Mouse (Mus musculus): Measurements from ENCODE around the gene Slc10a1. TPM values are rescaled to one million over a fixed set of nuclear protein-coding genes. Genes with fewer than 3 reads are reported as not detected.

Gene Slc10a1
- polyA plus RNA-seq, 1 experiment from 2014 or later = 0.44 TPM

GRCm38 (mm10) chr12:80927518-80927917 is 41.0 kb downstream of the Slc10a1 start:
- Histone ChIP-seq H3K4me1 (ENCODE audit: control insufficient read depth, insufficient read depth, low read length) (no peaks in the 10 kb centered on the region), H3K36me3 (ENCODE audit: control insufficient read depth, insufficient read depth, low read length) (no peaks in the 10 kb centered on the region), H3K27me3 (ENCODE audit: control insufficient read depth, insufficient read depth, low read length) (no peaks in the 10 kb centered on the region), H3K9ac (ENCODE audit: low read length) (no peak overlapping the region), H3K4me2 (ENCODE audit: low read depth) (no peak overlapping the region), H3K9me3 (ENCODE audit: control insufficient read depth, low read length) (no peaks in the 10 kb centered on the region), H3K4me3 (ENCODE audit: low read depth, low read length) (no peak overlapping the region), H3K27ac (ENCODE audit: low read depth, low read length) (no peak overlapping the region)
- DNase-seq (ENCODE audit: low spot score) (no peak), ATAC-seq (ENCODE audit: insufficient read depth, low FRiP score, low TSS enrichment) (no peak)
- 57% methylated on average over 1 of the region's 1 CpGs for WGBS

GRCm38 (mm10) chr12:80926550-80926949 is 42.0 kb downstream of the Slc10a1 start:
- H3K27me3 ChIP-seq (ENCODE audit: control insufficient read depth, insufficient read depth, low read length) = no peaks in the 10 kb centered on the region
- H3K9ac ChIP-seq (ENCODE audit: low read length) = no peak overlapping the region
- no peak overlapping the region for H3K4me3 ChIP-seq (ENCODE audit: low read depth, low read length)
- no peak overlapping the region for H3K4me2 ChIP-seq (ENCODE audit: low read depth)
- H3K36me3 ChIP-seq (ENCODE audit: control insufficient read depth, insufficient read depth, low read length) = no peaks in the 10 kb centered on the region
- no peaks in the 10 kb centered on the region for H3K4me1 ChIP-seq (ENCODE audit: control insufficient read depth, insufficient read depth, low read length)
- no peak overlapping the region for H3K27ac ChIP-seq (ENCODE audit: low read depth, low read length)
- no peaks in the 10 kb centered on the region for H3K9me3 ChIP-seq (ENCODE audit: control insufficient read depth, low read length)
- no peak for ATAC-seq (ENCODE audit: insufficient read depth, low FRiP score, low TSS enrichment)
- 92% methylated on average over 4 of the region's 4 CpGs for WGBS
- no peak for DNase-seq (ENCODE audit: low spot score)

GRCm38 (mm10) chr12:80925919-80926318 is 42.6 kb downstream of the Slc10a1 start:
- H3K27ac ChIP-seq (ENCODE audit: low read depth, low read length) = no peak overlapping the region
- DNase-seq (ENCODE audit: low spot score) (no peak), ATAC-seq (ENCODE audit: insufficient read depth, low FRiP score, low TSS enrichment) (no peak)
- no peaks in the 10 kb centered on the region for H3K36me3 ChIP-seq (ENCODE audit: control insufficient read depth, insufficient read depth, low read length)
- no peaks in the 10 kb centered on the region for H3K27me3 ChIP-seq (ENCODE audit: control insufficient read depth, insufficient read depth, low read length)
- H3K9me3 ChIP-seq (ENCODE audit: control insufficient read depth, low read length) = no peaks in the 10 kb centered on the region
- no peak overlapping the region for H3K9ac ChIP-seq (ENCODE audit: low read length)
- 61% methylated on average over 7 of the region's 7 CpGs for WGBS
- no peak overlapping the region for H3K4me3 ChIP-seq (ENCODE audit: low read depth, low read length)
- H3K4me2 ChIP-seq (ENCODE audit: low read depth) = no peak overlapping the region
- H3K4me1 ChIP-seq (ENCODE audit: control insufficient read depth, insufficient read depth, low read length) = no peaks in the 10 kb centered on the region

- no peaks in the 10 kb centered on the region for H3K4me1 ChIP-seq (ENCODE audit: control insufficient read depth, insufficient read depth, low read length)
- DNase-seq (ENCODE audit: low spot score) = no peak
- no peaks in the 10 kb centered on the region for H3K36me3 ChIP-seq (ENCODE audit: control insufficient read depth, insufficient read depth, low read length)
- H3K4me3 ChIP-seq (ENCODE audit: low read depth, low read length) = no peak overlapping the region
- H3K27ac ChIP-seq (ENCODE audit: low read depth, low read length) = no peak overlapping the region
- no peak overlapping the region for H3K4me2 ChIP-seq (ENCODE audit: low read depth)
- ATAC-seq (ENCODE audit: insufficient read depth, low FRiP score, low TSS enrichment) = no peak
- no peak overlapping the region for H3K9ac ChIP-seq (ENCODE audit: low read length)
- no peaks in the 10 kb centered on the region for H3K27me3 ChIP-seq (ENCODE audit: control insufficient read depth, insufficient read depth, low read length)
- H3K9me3 ChIP-seq (ENCODE audit: control insufficient read depth, low read length) = no peaks in the 10 kb centered on the region
- WGBS = 81% methylated on average over 3 of the region's 3 CpGs
Observed at GRCm38 (mm10) chr12:80924205-80924604, 44.3 kb downstream of the Slc10a1 start.

- 65% methylated on average over 5 of the region's 5 CpGs for WGBS
- H3K4me3 ChIP-seq (ENCODE audit: low read depth, low read length) = no peak overlapping the region
- ATAC-seq (ENCODE audit: insufficient read depth, low FRiP score, low TSS enrichment) (no peak), DNase-seq (ENCODE audit: low spot score) (no peak)
- no peaks in the 10 kb centered on the region for H3K27me3 ChIP-seq (ENCODE audit: control insufficient read depth, insufficient read depth, low read length)
- no peak overlapping the region for H3K4me2 ChIP-seq (ENCODE audit: low read depth)
- H3K27ac ChIP-seq (ENCODE audit: low read depth, low read length) = no peak overlapping the region
- no peaks in the 10 kb centered on the region for H3K4me1 ChIP-seq (ENCODE audit: control insufficient read depth, insufficient read depth, low read length)
- H3K9ac ChIP-seq (ENCODE audit: low read length) = no peak overlapping the region
- H3K36me3 ChIP-seq (ENCODE audit: control insufficient read depth, insufficient read depth, low read length) = no peaks in the 10 kb centered on the region
- no peaks in the 10 kb centered on the region for H3K9me3 ChIP-seq (ENCODE audit: control insufficient read depth, low read length)
Observed at GRCm38 (mm10) chr12:80923602-80924001, 44.9 kb downstream of the Slc10a1 start.

- H3K4me2 ChIP-seq (ENCODE audit: low read depth) = no peak overlapping the region
- H3K27me3 ChIP-seq (ENCODE audit: control insufficient read depth, insufficient read depth, low read length) = no peaks in the 10 kb centered on the region
- no peaks in the 10 kb centered on the region for H3K36me3 ChIP-seq (ENCODE audit: control insufficient read depth, insufficient read depth, low read length)
- ATAC-seq (ENCODE audit: insufficient read depth, low FRiP score, low TSS enrichment) = no peak
- DNase-seq (ENCODE audit: low spot score) = no peak
- no peak overlapping the region for H3K27ac ChIP-seq (ENCODE audit: low read depth, low read length)
- H3K4me1 ChIP-seq (ENCODE audit: control insufficient read depth, insufficient read depth, low read length) = no peaks in the 10 kb centered on the region
- no peak overlapping the region for H3K9ac ChIP-seq (ENCODE audit: low read length)
- WGBS = 3% methylated on average over 7 of the region's 7 CpGs
- no peak overlapping the region for H3K4me3 ChIP-seq (ENCODE audit: low read depth, low read length)
- H3K9me3 ChIP-seq (ENCODE audit: control insufficient read depth, low read length) = no peaks in the 10 kb centered on the region
Observed at GRCm38 (mm10) chr12:80922869-80923268, 45.6 kb downstream of the Slc10a1 start.

GRCm38 (mm10) chr12:80921301-80921700 is 47.2 kb downstream of the Slc10a1 start:
- Histone ChIP-seq H3K27me3 (ENCODE audit: control insufficient read depth, insufficient read depth, low read length) (no peaks in the 10 kb centered on the region), H3K4me1 (ENCODE audit: control insufficient read depth, insufficient read depth, low read length) (no peaks in the 10 kb centered on the region), H3K9ac (ENCODE audit: low read length) (no peak overlapping the region), H3K4me2 (ENCODE audit: low read depth) (no peak overlapping the region), H3K36me3 (ENCODE audit: control insufficient read depth, insufficient read depth, low read length) (no peaks in the 10 kb centered on the region), H3K27ac (ENCODE audit: low read depth, low read length) (no peak overlapping the region), H3K4me3 (ENCODE audit: low read depth, low read length) (no peak overlapping the region), H3K9me3 (ENCODE audit: control insufficient read depth, low read length) (no peaks in the 10 kb centered on the region)
- no peak for DNase-seq (ENCODE audit: low spot score)
- WGBS = 96% methylated on average over 5 of the region's 5 CpGs
- no peak for ATAC-seq (ENCODE audit: insufficient read depth, low FRiP score, low TSS enrichment)

- Histone ChIP-seq H3K36me3 (ENCODE audit: control insufficient read depth, insufficient read depth, low read length) (no peaks in the 10 kb centered on the region), H3K27me3 (ENCODE audit: control insufficient read depth, insufficient read depth, low read length) (no peaks in the 10 kb centered on the region), H3K27ac (ENCODE audit: low read depth, low read length) (no peak overlapping the region), H3K4me1 (ENCODE audit: control insufficient read depth, insufficient read depth, low read length) (no peaks in the 10 kb centered on the region), H3K9me3 (ENCODE audit: control insufficient read depth, low read length) (no peaks in the 10 kb centered on the region), H3K9ac (ENCODE audit: low read length) (no peak overlapping the region), H3K4me2 (ENCODE audit: low read depth) (no peak overlapping the region), H3K4me3 (ENCODE audit: low read depth, low read length) (no peak overlapping the region)
- WGBS = 62% methylated on average over 7 of the region's 7 CpGs
- ATAC-seq (ENCODE audit: insufficient read depth, low FRiP score, low TSS enrichment) = no peak
- no peak for DNase-seq (ENCODE audit: low spot score)
Observed at GRCm38 (mm10) chr12:80917764-80918163, 50.7 kb downstream of the Slc10a1 start.

- Histone ChIP-seq H3K9ac (ENCODE audit: low read length) (no peak overlapping the region), H3K27ac (ENCODE audit: low read depth, low read length) (no peak overlapping the region), H3K36me3 (ENCODE audit: control insufficient read depth, insufficient read depth, low read length) (no peaks in the 10 kb centered on the region), H3K4me3 (ENCODE audit: low read depth, low read length) (no peak overlapping the region), H3K4me2 (ENCODE audit: low read depth) (no peak overlapping the region), H3K4me1 (ENCODE audit: control insufficient read depth, insufficient read depth, low read length) (no peaks in the 10 kb centered on the region), H3K9me3 (ENCODE audit: control insufficient read depth, low read length) (no peaks in the 10 kb centered on the region), H3K27me3 (ENCODE audit: control insufficient read depth, insufficient read depth, low read length) (no peaks in the 10 kb centered on the region)
- DNase-seq (ENCODE audit: low spot score) = no peak
- no peak for ATAC-seq (ENCODE audit: insufficient read depth, low FRiP score, low TSS enrichment)
- WGBS = 88% methylated on average over 8 of the region's 8 CpGs
Observed at GRCm38 (mm10) chr12:80909631-80910030, 58.9 kb downstream of the Slc10a1 start.

All from neural tube, embryonic 11.5 days (tissue).